Mouse (Mus musculus) heart, embryonic 15.5 days (tissue): ENCODE measurements at regions not wholly inside any gene's neighbourhood (a gene's known extent, or its start where the extent isn't known, plus 50 kb on each side); places are given as distances from the start of the nearest gene placed in this dataset.

Source experiments
- ATAC-seq: fragments of 200-750 bp; cut with Nextera tagmentation; replicated peaks from 2 replicates; pipeline ENCODE4 v1.8.0; 2017; ENCODE audit warnings: low read depth, moderate TSS enrichment; ENCODE audit not compliant: insufficient number of reproducible peaks, insufficient read depth, low FRiP score
- H3K27ac ChIP-seq: fragments of 300-500 bp; sonication (generic); 2 replicates; pipeline ENCODE4 v1.5.1; 2015; ENCODE audit warnings: mild to moderate bottlenecking, inconsistent platforms
- H3K27me3 ChIP-seq: fragments of 300-500 bp; sonication (generic); 2 replicates; pipeline ENCODE4 v1.6.1; 2015; ENCODE audit warnings: inconsistent platforms
- H3K36me3 ChIP-seq: fragments of 300-500 bp; sonication (generic); 2 replicates; pipeline ENCODE4 v1.6.1; 2015; ENCODE audit warnings: mild to moderate bottlenecking, inconsistent platforms
- H3K4me1 ChIP-seq: fragments of 300-500 bp; sonication (generic); replicated peaks from 2 replicates; pipeline ENCODE4 v1.6.1; 2015; ENCODE audit warnings: inconsistent platforms
- H3K4me2 ChIP-seq: fragments of 300-500 bp; sonication (generic); 2 replicates; pipeline ENCODE4 v1.6.1; 2015; ENCODE audit warnings: inconsistent platforms, mild to moderate bottlenecking, moderate library complexity
- H3K4me3 ChIP-seq: fragments of 300-500 bp; sonication (generic); 2 replicates; pipeline ENCODE4 v1.5.1; 2015; ENCODE audit warnings: mild to moderate bottlenecking, inconsistent platforms
- H3K9ac ChIP-seq: fragments of 300-500 bp; sonication (generic); 2 replicates; pipeline ENCODE4 v1.6.1; 2015; ENCODE audit warnings: mild to moderate bottlenecking, inconsistent platforms
- H3K9me3 ChIP-seq: fragments of 300-500 bp; sonication (generic); replicated peaks from 2 replicates; pipeline ENCODE4 v1.6.1; 2016; ENCODE audit warnings: inconsistent platforms
- WGBS: fragments of 180-500 bp; shearing (Covaris S2); methylation state at CpG from one replicate; pipeline ENCODE4 v1.1.7; 2015; ENCODE audit warnings: mixed read lengths; 5-methylcytosine and 5-hydroxymethylcytosine counted together

- Histone ChIP-seq H3K9ac (no peak overlapping the region), H3K4me2 (no peak overlapping the region), H3K4me1 (no peaks in the 10 kb centered on the region), H3K4me3 (no peak overlapping the region), H3K27me3 (no peaks in the 10 kb centered on the region), H3K9me3 (no peaks in the 10 kb centered on the region), H3K36me3 (no peaks in the 10 kb centered on the region), H3K27ac (no peak overlapping the region)
- ATAC-seq: no peak
- WGBS: 54% methylated on average over 8 of the region's 8 CpGs
Measured at GRCm38 (mm10) chr5:77473896-77474486, 66.2 kb upstream of the Igfbp7 start.

GRCm38 (mm10) chr5:77469236-77469766 is 61.5 kb upstream of the Igfbp7 start:
- H3K9ac ChIP-seq: no peak overlapping the region
- H3K4me2 ChIP-seq: no peak overlapping the region
- 77% methylated on average over 15 of the region's 15 CpGs for WGBS
- no peak overlapping the region for H3K4me3 ChIP-seq
- no peaks in the 10 kb centered on the region for H3K27me3 ChIP-seq
- no peak for ATAC-seq
- H3K27ac ChIP-seq: no peak overlapping the region
- H3K9me3 ChIP-seq: no peaks in the 10 kb centered on the region
- H3K36me3 ChIP-seq: no peaks in the 10 kb centered on the region
- peaks cover 4% of the 10 kb centered on the region; the same call in 1 of the 2 replicates for H3K4me1 ChIP-seq

GRCm38 (mm10) chr5:77468467-77468866 is 60.6 kb upstream of the Igfbp7 start:
- no peak for ATAC-seq
- peaks cover 4% of the 10 kb centered on the region; the same call in 1 of the 2 replicates for H3K4me1 ChIP-seq
- WGBS: 56% methylated on average over 15 of the region's 15 CpGs

GRCm38 (mm10) chr5:77464851-77465548 is 57.2 kb upstream of the Igfbp7 start:
- Histone ChIP-seq H3K4me2 (peak overlapping the region; percentile 43), H3K4me3 (no peak overlapping the region), H3K9me3 (no peaks in the 10 kb centered on the region), H3K9ac (no peak overlapping the region), H3K36me3 (no peaks in the 10 kb centered on the region), H3K27ac (no peak overlapping the region), H3K4me1 (peaks cover 6% of the 10 kb centered on the region; the same call in 1 of the 2 replicates), H3K27me3 (no peaks in the 10 kb centered on the region)
- 51% methylated on average over 19 of the region's 19 CpGs for WGBS
- ATAC-seq: no peak

More at GRCm38 (mm10) chr5:77468467-77468866, 60.6 kb upstream of the Igfbp7 start:
- Histone ChIP-seq H3K9me3 (no peaks in the 10 kb centered on the region), H3K27ac (no peak overlapping the region), H3K9ac (no peak overlapping the region), H3K4me3 (no peak overlapping the region), H3K27me3 (no peaks in the 10 kb centered on the region), H3K36me3 (no peaks in the 10 kb centered on the region), H3K4me2 (no peak overlapping the region)

GRCm38 (mm10) chr5:77459896-77460717 is 52.3 kb upstream of the Igfbp7 start:
- under 1% methylated on average over 29 of the region's 29 CpGs for WGBS
- Histone ChIP-seq H3K27me3 (peaks cover 7% of the 10 kb centered on the region; the same call in 1 of the 2 replicates), H3K36me3 (no peaks in the 10 kb centered on the region), H3K27ac (peak overlapping the region; percentile 38), H3K9ac (peak overlapping the region; percentile 58), H3K4me2 (peak overlapping the region; percentile 64), H3K4me1 (peaks cover 6% of the 10 kb centered on the region; the same call in 1 of the 2 replicates), H3K4me3 (peak overlapping the region; percentile 64), H3K9me3 (no peaks in the 10 kb centered on the region)
- ATAC-seq: peak; percentile 76
